Mouse (Mus musculus): ENCODE results near the gene Dlk2.

DNA sequence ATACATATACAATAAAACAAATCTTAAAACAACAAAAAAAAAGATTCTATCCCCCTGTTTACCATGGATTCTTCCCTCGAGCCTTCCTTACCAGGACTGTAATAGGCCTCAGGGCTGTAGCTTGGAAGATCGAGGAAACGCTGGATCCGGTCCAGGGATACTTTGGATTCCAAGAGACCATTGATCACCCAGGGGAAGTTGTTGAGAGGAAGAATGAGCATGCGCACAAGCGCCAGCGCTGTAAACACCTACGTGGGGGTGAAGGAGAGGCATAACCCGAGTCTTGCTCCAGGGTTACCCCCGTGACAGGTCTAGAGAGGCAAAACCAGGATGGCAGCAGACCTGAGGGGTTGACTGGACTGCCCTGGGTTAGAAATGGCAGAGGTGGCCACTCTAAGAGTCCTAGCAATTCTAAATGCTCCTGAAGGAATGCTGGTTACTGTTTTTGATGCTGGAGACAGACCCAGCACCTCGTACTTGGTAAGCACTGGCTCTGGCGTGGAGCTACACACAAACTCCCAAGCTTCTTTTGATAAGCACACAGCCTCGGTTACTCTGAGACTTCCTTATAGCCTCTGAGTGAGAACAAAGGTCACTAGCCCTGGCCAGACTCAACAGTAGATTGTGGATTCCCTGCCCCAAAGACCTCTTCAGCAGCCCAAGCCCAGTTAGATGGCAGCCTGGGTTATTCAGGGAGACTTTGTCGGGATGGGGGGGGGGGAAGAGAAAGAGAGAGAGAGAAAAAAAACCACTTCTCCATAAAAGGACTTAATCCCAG is 25.0 kb downstream of the Dlk2 start:
- TF ChIP-seq GATA1 (IDR thresholded peaks at IDR 0.05; ENCODE audit: borderline replicate concordance, low read length): no peak
- TF ChIP-seq FLI1 (IDR thresholded peaks at IDR 0.05; ENCODE audit: low read length): no peak
